Mouse (Mus musculus): ENCODE data around the gene Tecpr1.

Tecpr1 gene

DNA sequence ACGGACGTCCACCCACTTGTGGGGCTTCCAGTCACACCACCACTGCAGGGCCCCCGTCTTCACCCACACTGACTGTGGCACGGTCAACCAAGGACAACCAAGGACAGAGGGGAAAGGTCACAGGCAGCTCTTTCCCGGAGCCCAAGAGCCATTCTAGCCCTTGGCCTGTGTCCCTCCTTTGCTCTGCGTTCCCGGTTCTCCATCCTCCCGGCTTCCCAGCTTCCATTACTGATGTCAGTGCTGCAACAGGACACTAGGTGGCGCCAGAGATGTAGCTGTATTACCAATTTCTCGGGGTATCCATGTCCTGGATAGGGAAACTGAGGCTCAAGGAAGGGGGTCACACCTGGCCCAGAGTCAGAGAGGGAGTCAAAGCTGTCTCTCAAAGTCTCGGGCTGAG lies 15.9 kb downstream of the Tecpr1 start:
- DNase-seq (ENCODE audit: low spot score in 2 of 2): no peak

DNA sequence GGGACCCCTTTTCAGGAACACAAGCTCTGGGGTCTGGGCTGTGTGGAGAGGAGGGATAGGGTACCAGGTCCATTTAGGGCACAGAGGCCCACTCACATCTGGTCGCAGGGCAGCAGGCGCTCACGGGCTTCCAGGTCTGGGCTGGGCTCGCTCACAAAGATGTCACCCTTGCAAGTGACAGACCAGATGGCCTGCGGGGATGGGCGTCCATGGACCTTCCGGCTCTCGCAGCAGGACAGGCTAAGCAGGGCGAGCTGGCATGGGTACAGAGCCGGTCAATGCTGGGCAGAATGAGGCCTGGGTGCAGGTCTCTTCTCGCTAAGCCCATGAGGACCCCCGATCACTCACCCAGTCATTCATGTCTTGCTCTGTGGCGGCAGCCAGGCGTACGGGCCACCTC lies 17.3 kb downstream of the Tecpr1 start:
- no peak for DNase-seq (ENCODE audit: low spot score in 2 of 2)

DNA sequence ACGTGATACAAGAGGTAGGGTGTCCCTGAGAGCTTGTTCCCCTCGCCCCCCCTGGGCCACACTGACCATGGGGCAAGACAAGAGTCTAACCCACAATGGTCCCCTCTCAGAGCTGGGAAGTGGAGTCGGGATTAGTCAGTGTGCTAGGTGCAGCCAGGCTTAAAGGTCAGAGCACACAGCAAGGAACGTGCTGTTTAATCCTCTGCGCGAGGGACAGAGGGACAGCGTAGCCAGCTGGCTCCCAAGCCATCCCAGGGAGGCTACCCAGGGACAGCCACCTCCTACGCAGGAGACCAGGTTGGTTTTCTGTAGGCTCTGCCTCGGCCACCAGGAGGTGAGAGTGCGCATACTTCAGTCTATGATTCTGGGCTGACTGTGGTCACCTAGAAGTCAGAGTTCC lies 18.5 kb downstream of the Tecpr1 start:
- DNase-seq (ENCODE audit: low spot score in 2 of 2): no peak

- peak in 1 of 2 experiments; percentile 48 for DNase-seq (ENCODE audit: low spot score in 2 of 2)
These were observed 19.1 kb downstream of the Tecpr1 start for GRCm38 (mm10) chr5:144204303-144204702.

GRCm38 (mm10) chr5:144203398-144203959 lies 19.9 kb downstream of the Tecpr1 start:
- DNase-seq (ENCODE audit: low spot score in 2 of 2): peak in 1 of 2 experiments; percentile 55

- DNase-seq (ENCODE audit: low spot score in 2 of 2): no peak
These were observed 21.0 kb downstream of the Tecpr1 start for GRCm38 (mm10) chr5:144202430-144202829.

DNA sequence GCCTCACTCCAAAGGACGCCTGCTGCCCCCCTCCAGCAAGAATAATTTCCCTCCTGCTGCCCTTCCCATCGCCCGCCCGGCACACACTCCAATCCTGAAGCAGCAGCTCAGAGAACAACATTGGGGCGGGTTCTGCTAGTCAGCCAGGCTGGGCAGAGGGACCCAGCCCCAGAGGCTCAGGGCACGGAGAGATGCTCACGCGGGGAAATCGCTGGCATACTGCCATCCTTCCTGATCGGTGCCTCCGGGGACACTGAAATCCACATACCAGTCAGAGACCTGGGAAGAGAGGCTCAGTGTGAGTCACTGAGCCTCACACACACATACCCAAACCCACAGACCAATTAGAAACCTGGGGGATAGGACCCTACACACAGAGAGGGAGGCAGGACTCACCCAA lies 22.8 kb downstream of the Tecpr1 start:
- DNase-seq (ENCODE audit: low spot score in 2 of 2): no peak

GRCm38 (mm10) chr5:144195567-144195966 lies 27.8 kb downstream of the Tecpr1 start:
- DNase-seq (ENCODE audit: low spot score in 2 of 2): no peak

DNA sequence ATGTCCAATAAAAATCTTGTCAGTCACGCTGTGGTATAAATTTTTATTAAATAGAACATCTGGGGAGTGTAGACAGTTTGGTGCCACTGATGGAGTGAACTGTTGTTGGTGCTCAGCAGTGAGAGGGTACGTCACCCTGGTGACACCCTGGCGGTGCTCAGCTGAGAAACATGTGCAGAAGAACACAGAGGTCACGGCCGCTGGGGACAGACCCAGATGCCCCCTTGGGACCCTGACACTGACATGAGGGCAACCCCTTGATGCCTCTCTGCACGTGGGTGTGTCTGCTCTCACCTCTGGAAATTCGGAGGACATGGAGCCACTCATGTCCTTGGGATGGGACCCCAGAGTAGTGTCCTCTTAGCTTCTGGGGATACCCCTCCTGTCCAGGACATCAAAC lies 29.0 kb downstream of the Tecpr1 start:
- DNase-seq (ENCODE audit: low spot score in 2 of 2): no peak

DNA sequence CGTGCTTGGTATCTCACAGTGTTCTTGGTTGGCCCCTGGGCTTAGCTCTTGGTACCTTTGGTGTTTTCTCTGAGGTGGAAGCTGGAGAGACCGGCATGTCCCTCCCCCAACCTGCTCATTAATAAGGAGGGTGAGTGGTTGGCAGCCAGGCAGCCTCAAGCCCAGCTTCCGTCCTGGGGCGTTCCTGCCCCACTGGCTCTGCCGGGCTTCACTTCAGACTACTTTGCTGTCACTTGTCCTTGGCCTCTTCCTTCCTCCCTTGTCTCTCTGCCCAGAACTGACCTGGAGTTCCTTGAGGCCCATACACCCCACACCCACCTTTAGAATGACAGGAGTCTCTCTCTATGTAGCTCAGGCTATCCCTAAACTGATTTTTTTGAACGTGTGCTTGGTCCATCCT lies 30.7 kb downstream of the Tecpr1 start:
- DNase-seq (ENCODE audit: low spot score in 2 of 2): no peak

GRCm38 (mm10) chr5:144191026-144191425 lies 32.4 kb downstream of the Tecpr1 start:
- no peak for DNase-seq (ENCODE audit: low spot score in 2 of 2)

- DNase-seq (ENCODE audit: low spot score in 2 of 2): peak; percentile 73 to 86
These were observed 33.3 kb downstream of the Tecpr1 start, which contains the start of gene Bhlha15 for GRCm38 (mm10) chr5:144189950-144190583. Gene Bhlha15 (plus strand): TSS chr5:144190286.

GRCm38 (mm10) chr5:144189327-144189726 lies 34.1 kb downstream of the Tecpr1 start:
- no peak for DNase-seq (ENCODE audit: low spot score in 2 of 2)

GRCm38 (mm10) chr5:144188422-144188821 lies 35.0 kb downstream of the Tecpr1 start:
- peak in 1 of 2 experiments; percentile 58 for DNase-seq (ENCODE audit: low spot score in 2 of 2)

DNA sequence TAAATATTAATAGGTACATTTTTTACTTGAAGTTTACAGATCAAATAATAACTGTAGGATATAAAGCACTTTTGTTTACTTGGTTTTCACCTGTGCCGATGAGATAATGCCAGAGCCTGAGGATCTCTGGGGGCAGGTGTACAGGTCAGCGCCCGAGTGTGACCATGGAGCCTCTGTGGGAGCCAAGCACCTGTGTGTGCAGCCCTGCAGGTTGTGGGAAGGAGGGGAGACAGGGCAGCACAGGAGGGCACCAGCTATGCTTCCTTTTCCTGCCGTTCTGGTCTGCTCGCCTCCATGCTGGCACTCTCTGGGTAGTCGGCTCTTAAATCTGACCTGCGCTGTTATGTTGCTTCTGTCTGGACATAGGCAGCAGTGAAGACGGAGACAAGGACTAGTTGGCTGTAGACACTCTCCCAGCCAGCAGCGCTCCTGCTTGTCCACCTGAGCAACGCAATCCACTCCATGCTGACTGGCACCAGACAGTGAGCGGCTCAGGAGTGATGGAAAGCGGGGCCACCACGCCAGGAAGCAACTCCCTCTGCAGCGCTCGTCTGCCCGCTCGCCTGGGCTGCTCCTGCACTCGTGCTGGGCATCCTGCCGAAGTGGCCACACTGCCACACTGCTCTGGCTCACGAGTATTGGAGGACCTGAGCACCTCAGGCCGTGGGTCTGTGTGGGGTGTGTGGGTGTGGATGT lies 38.9 kb downstream of the Tecpr1 start:
- peak in 1 of 2 experiments; percentile 61 for DNase-seq (ENCODE audit: low spot score in 2 of 2)

DNA sequence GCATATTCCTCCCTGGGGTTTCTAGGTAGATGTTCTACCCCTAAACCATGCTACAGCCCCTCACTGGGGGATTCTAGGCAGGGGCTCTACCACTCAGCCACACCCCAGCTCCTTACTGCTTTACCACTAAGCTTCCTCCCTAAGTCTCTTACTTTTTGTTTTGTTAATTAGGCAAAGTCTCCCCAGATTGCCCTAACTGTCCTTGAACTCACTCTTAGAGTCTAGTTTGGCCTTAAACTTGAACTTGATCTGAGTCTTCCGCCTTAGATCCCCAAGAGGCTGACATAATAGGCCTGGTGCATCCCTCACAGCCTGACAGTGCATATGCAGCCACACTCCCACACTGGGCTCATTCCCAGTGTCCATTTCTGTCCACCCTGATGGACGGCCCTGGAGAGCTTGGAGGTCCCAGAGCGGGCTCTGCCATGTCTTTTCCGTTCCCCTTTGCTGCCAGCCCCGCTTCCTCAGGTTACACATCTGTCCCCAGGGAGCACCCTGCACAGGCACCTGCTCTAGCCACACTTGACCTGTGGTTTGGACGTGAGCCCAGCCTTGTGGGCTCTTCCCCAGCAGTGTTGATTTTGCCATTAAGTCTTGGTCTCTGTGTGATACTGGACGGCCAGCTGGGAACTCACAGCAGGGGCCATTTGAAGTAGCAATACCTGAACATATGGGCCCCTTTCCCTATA lies 39.6 kb downstream of the Tecpr1 start:
- peak in 1 of 2 experiments; percentile 62 for DNase-seq (ENCODE audit: low spot score in 2 of 2)

GRCm38 (mm10) chr5:144183248-144183559 lies 40.2 kb downstream of the Tecpr1 start:
- peak in 1 of 2 experiments; percentile 56 for DNase-seq (ENCODE audit: low spot score in 2 of 2)

DNA sequence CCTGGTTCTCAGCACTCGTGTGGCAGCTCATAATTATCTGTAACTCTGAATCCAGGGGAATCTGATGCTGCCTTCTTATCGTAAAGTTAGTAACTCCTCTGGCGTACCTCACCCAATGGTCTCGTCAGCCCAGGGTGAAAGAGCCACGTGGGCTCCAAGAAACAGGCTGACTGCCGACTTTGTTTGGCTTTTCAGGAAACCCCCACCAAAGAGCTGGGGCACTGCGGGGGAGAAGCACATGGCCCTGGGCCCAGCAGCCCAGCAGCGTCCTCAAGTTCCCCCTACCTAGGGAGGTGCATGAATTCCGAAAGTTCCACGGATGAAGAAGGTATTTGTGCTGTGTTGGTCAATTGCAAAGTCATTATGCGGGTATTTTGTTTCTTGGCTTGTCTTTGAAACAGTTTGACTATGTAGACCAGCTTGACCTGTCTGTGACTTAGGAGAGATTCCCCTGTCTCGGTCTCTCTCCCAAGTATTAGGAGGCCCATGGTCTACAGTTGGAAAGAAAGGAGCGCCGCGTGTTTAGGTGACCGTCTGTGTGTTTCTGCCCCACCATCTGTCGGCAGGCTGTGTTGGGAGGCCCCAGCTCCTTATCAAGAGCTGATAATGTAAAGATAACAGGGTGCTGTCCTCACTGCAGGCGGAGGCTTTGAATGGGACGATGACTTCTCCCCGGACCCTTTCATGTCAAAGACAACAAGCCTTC lies 40.7 kb downstream of the Tecpr1 start:
- peak in 1 of 2 experiments; percentile 61 for DNase-seq (ENCODE audit: low spot score in 2 of 2)

DNA sequence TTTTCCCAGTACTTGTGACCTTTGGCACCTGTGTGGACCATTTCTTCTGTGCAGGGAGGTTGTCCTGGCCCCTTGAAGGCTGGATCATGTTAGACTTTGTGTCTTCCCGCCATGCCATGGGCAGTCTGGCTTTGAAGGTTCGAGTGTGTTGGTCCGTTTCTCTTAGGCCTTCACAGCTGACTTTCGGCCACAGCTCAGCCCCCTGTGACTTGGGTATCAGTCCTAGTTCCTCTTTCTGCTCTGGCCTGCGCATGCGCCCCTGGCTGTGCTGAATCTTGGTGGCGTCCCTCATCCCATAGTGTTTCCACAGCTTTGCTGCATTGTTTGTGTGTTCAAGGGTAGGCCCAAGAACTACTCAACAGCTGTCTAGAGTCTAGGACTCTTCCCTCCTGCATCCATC lies 42.2 kb downstream of the Tecpr1 start:
- DNase-seq (ENCODE audit: low spot score in 2 of 2): peak; percentile 77 to 89

DNA sequence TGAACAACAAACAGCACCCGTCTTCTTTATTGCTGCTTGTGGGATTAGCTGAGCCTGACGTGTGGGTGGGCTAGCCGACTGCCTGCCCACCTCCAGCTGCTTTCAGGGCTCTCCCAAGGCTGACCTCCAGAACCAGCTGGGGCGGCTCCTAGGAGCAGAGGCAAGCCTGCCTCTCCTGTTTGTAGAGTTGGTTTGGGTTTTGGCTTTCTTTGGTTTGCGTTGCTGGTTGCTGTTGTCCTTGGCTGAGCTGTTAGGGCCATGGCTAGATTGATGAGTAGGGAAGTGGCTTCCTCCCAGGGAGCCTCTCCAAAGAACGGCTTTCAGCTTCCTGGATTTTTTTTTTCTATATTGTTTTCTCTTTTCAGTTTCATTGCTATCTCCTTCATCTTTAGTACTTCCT lies 45.2 kb downstream of the Tecpr1 start:
- DNase-seq (ENCODE audit: low spot score in 2 of 2): no peak

- no peak for DNase-seq (ENCODE audit: low spot score in 2 of 2)
These were observed 49.8 kb downstream of the Tecpr1 start for GRCm38 (mm10) chr5:144173648-144174047.

All from spleen, postnatal 4 days (tissue).